Mouse (Mus musculus) thymus, adult 2 months (tissue): Measurements from ENCODE around the gene Dnajc22. TPM values are rescaled to one million over a fixed set of nuclear protein-coding genes. Genes with fewer than 3 reads are reported as not detected.
"Not testable (repeated sequence)": the region's sequence is repeated elsewhere in the genome, so short reads cannot be mapped to it uniquely, and the experiment has no call there.

ENCODE experiments used
- DNase-seq: peaks from one replicate; pipeline ENCODE4 v3.0.0; 2021
- H3K27ac ChIP-seq: fragments of 200-500 bp; 2 replicates; pipeline ENCODE4 v1.5.1; 2012; ENCODE audit warnings: low read length, control low read depth; ENCODE audit not compliant: control insufficient read depth, insufficient read depth
- H3K27me3 ChIP-seq: fragments of 200-500 bp; 2 replicates; pipeline ENCODE4 v1.6.1; 2012; ENCODE audit warnings: mild to moderate bottlenecking, low read length, moderate library complexity, mixed read lengths; ENCODE audit not compliant: control insufficient read depth, insufficient read depth
- H3K36me3 ChIP-seq: fragments of 200-500 bp; 2 replicates; pipeline ENCODE4 v1.6.1; 2012; ENCODE audit warnings: mild to moderate bottlenecking, low read length, moderate library complexity; ENCODE audit not compliant: control insufficient read depth, insufficient read depth
- H3K4me1 ChIP-seq: fragments of 200-500 bp; replicated peaks from 2 replicates; pipeline ENCODE4 v1.6.1; 2012; ENCODE audit warnings: low read length; ENCODE audit not compliant: control insufficient read depth, insufficient read depth
- H3K4me3 ChIP-seq: fragments of 200-500 bp; 2 replicates; pipeline ENCODE4 v1.5.1; 2012; ENCODE audit warnings: mild to moderate bottlenecking, low read length, control low read depth, moderate library complexity; ENCODE audit not compliant: control insufficient read depth, insufficient read depth
- CTCF ChIP-seq: fragments of 200-500 bp; IDR thresholded peaks from 2 replicates; pipeline ENCODE4 v1.5.1; 2012; ENCODE audit warnings: mild to moderate bottlenecking, control low read depth, low read length, moderate library complexity, borderline replicate concordance; ENCODE audit not compliant: control insufficient read depth, poor library complexity, insufficient read depth; ENCODE audit errors: extremely low read depth
- POLR2A ChIP-seq: fragments of 200-500 bp; IDR thresholded peaks from 2 replicates; pipeline ENCODE4 v1.6.1; 2012; ENCODE audit warnings: mild to moderate bottlenecking, low read length, control low read depth, moderate library complexity; ENCODE audit not compliant: control insufficient read depth, poor library complexity, insufficient read depth; ENCODE audit errors: extremely low read depth
- WGBS: fragments of 180-500 bp; shearing (Covaris S2); methylation state at CpG from one replicate; pipeline ENCODE4 v1.1.7; 2018; 5-methylcytosine and 5-hydroxymethylcytosine counted together
- polyA plus RNA-seq: library from polyadenylated mRNA; depleted of rRNA; stranded (reverse); fragments of >200 nt; gene quantifications from 2 replicates; pipeline ENCODE4 v1.2.3, GENCODE M21; 2012; rRNA removed

Dnajc22 gene
- 0.39 and 0.46 TPM in 2 replicates for polyA plus RNA-seq

- no peaks in the 10 kb centered on the region for H3K36me3 ChIP-seq
- no peak for DNase-seq
- 0 out of 2 replicates have a peak, but pooled peaks cover 8% of the 10 kb centered on the region for H3K4me1 ChIP-seq
- H3K4me3 ChIP-seq, result no peak within 1 kb of the TSS
- no peak for TF ChIP-seq POLR2A
- TF ChIP-seq CTCF, result no peak
- H3K27ac ChIP-seq, result no peak within 1 kb of the TSS
- WGBS, result 87% methylated on average over 8 of the region's 8 CpGs
- peaks cover 43% of the 10 kb centered on the region for H3K27me3 ChIP-seq
These were observed at the start of gene Dnajc22 for GRCm38 (mm10) chr15:99092870-99093269. Dnajc22 (plus strand) TSS chr15:99093170.

- H3K27ac ChIP-seq, result no peak overlapping the region
- H3K27me3 ChIP-seq, result no peaks in the 10 kb centered on the region
- no peak for TF ChIP-seq POLR2A
- TF ChIP-seq CTCF, result no peak
- no peak overlapping the region for H3K4me3 ChIP-seq
- WGBS, result 87% methylated on average over 3 of the region's 3 CpGs
- DNase-seq, result no peak
- H3K36me3 ChIP-seq, result no peaks in the 10 kb centered on the region
- no peaks in the 10 kb centered on the region for H3K4me1 ChIP-seq
These were observed 48.1 kb upstream of the Dnajc22 start for GRCm38 (mm10) chr15:99044854-99045253.

DNA sequence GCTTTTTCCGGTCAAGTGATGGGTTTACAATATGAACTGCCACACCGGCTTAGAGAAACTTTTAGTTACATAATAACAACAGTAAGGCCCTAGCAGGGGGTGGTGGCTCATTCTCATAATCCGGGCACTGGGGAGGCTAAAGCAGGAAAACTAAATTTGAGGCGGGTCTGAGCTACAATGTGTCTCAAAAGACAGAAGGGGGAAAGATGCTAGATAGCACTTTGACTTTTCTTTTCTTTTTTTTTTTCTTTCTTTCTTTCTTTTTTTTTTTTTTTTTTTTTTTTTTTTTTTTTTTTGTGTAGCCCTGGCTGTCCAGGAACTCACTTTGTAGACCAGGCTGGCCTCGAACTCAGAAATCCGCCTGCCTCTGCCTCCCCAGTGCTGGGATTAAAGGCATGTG, 47.2 kb upstream of the Dnajc22 start:
- not testable (repeated sequence) for H3K27ac ChIP-seq, DNase-seq, H3K4me3 ChIP-seq, H3K4me1 ChIP-seq, H3K27me3 ChIP-seq, H3K36me3 ChIP-seq
- 96% methylated on average over 6 of the region's 6 CpGs for WGBS

- peak; percentile 35 for DNase-seq
- 39% methylated on average over 13 of the region's 13 CpGs for WGBS
These were observed 43.3 kb upstream of the Dnajc22 start for GRCm38 (mm10) chr15:99049473-99050253.

DNA sequence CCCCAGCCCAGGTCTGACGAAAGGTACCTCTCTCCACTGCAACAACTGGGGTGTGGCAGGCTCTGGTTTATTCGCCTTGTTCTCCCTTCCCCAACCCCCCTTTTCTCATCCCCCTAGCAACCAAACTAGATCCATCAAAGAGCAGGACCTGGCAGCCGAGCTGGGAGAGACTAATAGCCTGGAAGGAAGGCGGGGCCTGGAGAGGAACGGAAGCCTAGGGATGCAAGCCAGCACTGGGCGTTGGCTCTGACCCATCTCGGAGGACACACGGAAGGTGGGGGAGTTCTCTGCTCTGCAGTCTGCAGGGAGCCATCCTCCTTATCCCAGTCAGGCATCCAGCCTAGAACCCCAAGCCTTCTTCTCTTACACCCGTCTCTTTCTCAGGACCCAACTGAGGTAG, 39.6 kb upstream of the Dnajc22 start:
- no peak overlapping the region for H3K4me3 ChIP-seq
- no peak overlapping the region for H3K27ac ChIP-seq
- no peaks in the 10 kb centered on the region for H3K36me3 ChIP-seq
- H3K4me1 ChIP-seq, result peaks cover 9% of the 10 kb centered on the region; the same call in 1 of the 2 replicates
- no peak for DNase-seq
- no peak for TF ChIP-seq POLR2A
- no peak for TF ChIP-seq CTCF
- 87% methylated on average over 9 of the region's 9 CpGs for WGBS
- peaks cover 16% of the 10 kb centered on the region; the same call in 1 of the 2 replicates for H3K27me3 ChIP-seq

More at GRCm38 (mm10) chr15:99049473-99050253, 43.3 kb upstream of the Dnajc22 start:
- 0 out of 2 replicates have a peak, but pooled peaks have one; percentile 61 for TF ChIP-seq CTCF
- no peak for TF ChIP-seq POLR2A
- no peak overlapping the region for H3K4me3 ChIP-seq
- no peak overlapping the region for H3K27ac ChIP-seq
- H3K27me3 ChIP-seq, result peaks cover under 1% of the 10 kb centered on the region; the same call in 1 of the 2 replicates
- H3K4me1 ChIP-seq, result 0 out of 2 replicates have a peak, but pooled peaks cover 2% of the 10 kb centered on the region
- no peaks in the 10 kb centered on the region for H3K36me3 ChIP-seq

- DNase-seq, result no peak
- H3K36me3 ChIP-seq, result no peaks in the 10 kb centered on the region
- peaks cover 16% of the 10 kb centered on the region; the same call in 1 of the 2 replicates for H3K27me3 ChIP-seq
- H3K27ac ChIP-seq, result no peak within 1 kb of the TSS
- peaks cover 9% of the 10 kb centered on the region; the same call in 1 of the 2 replicates for H3K4me1 ChIP-seq
- 13% methylated on average over 30 of the region's 30 CpGs for WGBS
- no peak within 1 kb of the TSS for H3K4me3 ChIP-seq
- TF ChIP-seq POLR2A, result no peak
- TF ChIP-seq CTCF, result no peak
These were observed 37.9 kb upstream of the Dnajc22 start, which contains the start of gene Prph for GRCm38 (mm10) chr15:99055040-99055439. Prph (plus strand) TSS chr15:99055174.
